Mouse (Mus musculus): ENCODE data around the gene Olah.
"Not testable (repeated sequence)": the region's sequence is repeated elsewhere in the genome, so short reads cannot be mapped to it uniquely, and the experiment has no call there.

Gene Olah

DNA sequence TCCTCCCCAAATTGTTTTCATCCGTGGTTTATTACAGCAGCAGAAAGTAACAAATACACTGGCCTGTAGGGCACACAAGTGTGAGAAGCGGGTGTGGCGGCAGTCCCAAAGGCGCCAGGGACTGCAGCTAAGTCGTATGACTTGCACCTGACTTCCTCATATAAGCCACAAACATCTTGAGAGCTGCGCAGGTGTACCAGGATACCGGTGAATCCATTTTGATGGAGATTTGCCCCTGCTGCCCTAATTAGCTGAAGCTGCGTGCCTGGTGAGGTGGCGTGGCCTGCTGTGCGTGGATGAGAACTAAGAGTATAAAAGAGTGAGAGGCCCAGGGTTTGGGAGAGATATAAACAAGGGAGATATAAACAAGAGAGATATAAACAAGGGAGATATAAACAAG, at the start of gene Olah:
Olah (minus strand) TSS at position 101 of the 400 bp plus-strand sequence.
- in situ Hi-C loops (cut with MboI; ENCODE audit: low sequenced_read_pairs) = not testable (repeated sequence)

GRCm38 (mm10) chr2:3445984-3446383, 49.0 kb upstream of the Olah start:
- in situ Hi-C loops (cut with MboI; ENCODE audit: low sequenced_read_pairs) = no loop called here

DNA sequence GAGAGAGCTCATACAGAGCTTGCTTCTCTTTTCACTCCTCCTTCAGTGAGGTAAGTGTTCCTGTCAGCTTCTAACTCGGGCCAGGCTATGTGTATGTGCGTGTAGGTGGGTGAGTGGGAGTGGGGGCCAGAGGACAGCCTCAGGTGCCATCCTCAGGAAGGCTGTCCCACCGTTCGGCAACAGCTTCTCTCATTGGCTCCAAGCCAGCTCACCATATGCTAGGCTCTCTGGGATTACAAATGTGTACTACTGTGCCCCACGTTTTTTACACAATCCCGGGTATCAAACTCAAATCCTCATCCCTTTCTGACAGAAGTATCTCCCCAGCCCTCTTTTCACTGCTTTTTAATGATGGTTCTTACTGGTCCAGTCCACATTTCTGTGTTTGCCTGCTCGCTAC, 47.2 kb upstream of the Olah start:
- in situ Hi-C loops (cut with MboI; ENCODE audit: low sequenced_read_pairs) = no loop called here

DNA sequence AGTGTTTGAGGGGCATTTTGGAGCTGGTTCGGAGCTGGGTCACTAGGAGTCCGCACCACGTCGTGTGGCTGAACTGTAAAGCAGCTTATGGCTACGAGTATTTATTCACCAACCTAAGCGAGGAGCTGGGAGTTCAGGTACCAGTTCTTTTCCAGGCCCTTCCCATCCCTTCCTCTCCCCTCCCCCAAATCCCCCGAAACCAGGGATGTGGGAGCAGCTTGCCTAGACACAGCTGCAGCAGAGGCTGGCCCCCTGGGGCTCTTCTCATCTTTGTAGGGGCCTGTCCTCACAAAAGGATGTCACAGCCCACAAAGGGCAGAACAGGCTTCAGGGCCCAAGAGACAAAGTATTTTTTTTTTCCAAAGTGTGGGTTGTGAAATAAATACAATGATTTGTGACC, 40.9 kb upstream of the Olah start:
- in situ Hi-C loops (cut with MboI; ENCODE audit: low sequenced_read_pairs) = no loop called here

GRCm38 (mm10) chr2:3435369-3436061, 38.5 kb upstream of the Olah start:
- in situ Hi-C loops (cut with MboI; ENCODE audit: low sequenced_read_pairs) = no loop called here

- in situ Hi-C loops (cut with MboI; ENCODE audit: low sequenced_read_pairs) = no loop called here
Measured at GRCm38 (mm10) chr2:3430956-3431355, 33.9 kb upstream of the Olah start.

DNA sequence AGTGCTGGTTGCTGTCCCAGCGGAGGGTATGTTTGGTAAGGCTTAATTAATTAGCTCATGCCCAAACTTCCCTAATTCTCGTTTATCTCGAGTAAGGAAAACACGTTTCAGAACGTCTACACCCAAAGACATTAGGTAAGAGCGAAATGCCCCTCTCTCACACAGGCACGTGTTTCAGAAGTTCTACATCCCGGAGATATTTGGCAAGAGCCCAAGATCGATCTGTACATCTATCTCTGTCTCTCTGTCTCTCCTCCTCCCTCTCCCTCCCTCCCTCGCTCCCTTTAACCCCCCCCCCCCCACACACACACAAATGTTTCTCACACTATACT, 27.5 kb upstream of the Olah start:
- in situ Hi-C loops (cut with MboI; ENCODE audit: low sequenced_read_pairs) = no loop called here

DNA sequence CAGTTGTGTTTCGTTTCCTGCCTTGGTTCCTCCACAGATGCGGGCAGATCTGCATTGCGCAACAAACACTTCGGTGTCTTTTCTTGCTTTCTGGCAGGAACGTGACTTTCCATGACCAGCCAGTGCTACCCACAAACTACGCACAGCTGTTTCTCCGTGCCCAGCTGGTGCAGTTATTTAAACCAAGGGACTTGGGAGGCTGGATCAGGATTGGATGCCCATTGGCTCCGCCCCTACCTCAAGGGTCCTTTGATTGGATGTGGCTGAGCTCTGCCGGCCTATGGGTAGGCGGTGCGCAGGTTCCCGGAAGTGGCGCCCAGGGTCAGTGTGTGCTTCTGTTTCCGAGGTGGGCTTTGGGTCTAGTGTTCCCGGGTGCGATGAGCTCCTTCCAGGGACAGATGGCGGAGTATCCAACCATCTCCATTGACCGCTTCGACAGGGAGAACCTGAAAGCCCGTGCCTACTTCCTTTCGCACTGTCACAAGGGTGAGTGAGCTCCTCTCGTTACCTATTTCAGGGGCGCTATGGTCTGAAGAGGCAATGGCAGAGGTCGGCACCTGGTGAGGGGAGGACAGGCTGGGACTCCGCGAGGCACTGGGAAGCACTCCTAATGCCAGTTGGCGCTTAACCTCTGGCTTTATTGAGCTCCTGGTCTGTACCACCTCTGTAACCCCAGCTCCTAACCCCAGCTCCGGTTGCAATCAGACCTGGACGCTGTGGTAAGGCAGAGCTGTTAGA, 27.0 kb upstream of the Olah start, which contains the start of gene Dclre1c:
Dclre1c (plus strand) TSS at position 291 of the 738 bp plus-strand sequence.
- in situ Hi-C loops (cut with MboI; ENCODE audit: low sequenced_read_pairs) = no loop called here

GRCm38 (mm10) chr2:3422548-3422947, 25.5 kb upstream of the Olah start, which contains the start of gene Meig1:
Gene Meig1, minus strand, starts transcription at chr2:3422648.
- in situ Hi-C loops (cut with MboI; ENCODE audit: low sequenced_read_pairs) = no loop called here

- in situ Hi-C loops (cut with MboI; ENCODE audit: low sequenced_read_pairs) = no loop called here
Measured at GRCm38 (mm10) chr2:3420157-3420556, 23.1 kb upstream of the Olah start.

DNA sequence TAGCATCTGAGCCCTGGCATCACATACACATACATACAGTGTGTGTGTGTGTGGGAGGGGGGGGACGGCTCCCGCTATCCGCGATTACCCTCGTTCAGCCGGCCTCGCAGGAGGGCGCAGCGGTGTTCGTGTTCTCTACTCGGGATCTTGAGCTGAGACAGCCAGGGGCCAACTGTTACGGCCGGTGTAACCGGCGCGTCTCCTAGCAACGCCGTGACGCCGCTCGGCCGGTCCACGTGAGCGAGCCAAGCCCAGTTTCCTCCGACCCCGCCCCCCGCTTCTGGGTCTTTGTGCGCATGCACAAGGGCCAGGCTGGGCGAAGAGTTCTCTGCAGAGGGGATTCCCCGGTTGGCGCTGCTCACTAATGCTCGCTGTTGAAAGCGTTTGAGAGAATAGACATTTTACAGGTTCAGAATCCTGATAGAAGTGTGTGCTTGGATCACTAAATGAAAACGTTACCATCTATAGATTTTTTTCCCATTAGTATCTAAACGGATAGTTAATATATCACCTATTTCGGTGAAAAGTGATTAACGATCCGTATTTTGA, 21.9 kb upstream of the Olah start:
- in situ Hi-C loops (cut with MboI; ENCODE audit: low sequenced_read_pairs) = no loop called here

- in situ Hi-C loops (cut with MboI; ENCODE audit: low sequenced_read_pairs) = no loop called here
Measured at GRCm38 (mm10) chr2:3415676-3416075, 18.7 kb upstream of the Olah start.

GRCm38 (mm10) chr2:3414241-3414640, 17.2 kb upstream of the Olah start:
- in situ Hi-C loops (cut with MboI; ENCODE audit: low sequenced_read_pairs) = no loop called here

DNA sequence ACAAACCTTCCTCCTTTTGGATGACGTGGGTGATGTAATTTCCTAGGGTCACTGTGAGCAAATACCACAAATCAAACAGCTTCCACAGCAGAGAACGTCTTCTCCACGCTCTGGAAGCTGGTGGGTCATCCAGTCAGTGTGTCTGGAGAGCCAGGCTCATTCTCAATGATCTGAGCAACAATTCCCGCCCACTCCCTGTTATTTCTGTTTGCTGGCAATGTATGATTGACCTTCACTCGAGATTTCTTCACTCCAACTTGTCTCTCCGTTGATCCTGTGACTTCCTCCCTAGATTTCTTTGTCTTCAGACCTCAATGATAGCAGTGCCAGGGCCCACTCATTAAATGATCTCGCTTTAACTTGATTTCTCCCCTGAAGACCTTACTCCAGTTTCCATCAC, 10.7 kb upstream of the Olah start:
- in situ Hi-C loops (cut with MboI; ENCODE audit: low sequenced_read_pairs) = no loop called here

- in situ Hi-C loops (cut with MboI; ENCODE audit: low sequenced_read_pairs) = no loop called here
Measured at GRCm38 (mm10) chr2:3405981-3406380, 9.0 kb upstream of the Olah start.

GRCm38 (mm10) chr2:3391945-3392344, 5.1 kb downstream of the Olah start:
- in situ Hi-C loops (cut with MboI; ENCODE audit: low sequenced_read_pairs) = no loop called here

- in situ Hi-C loops (cut with MboI; ENCODE audit: low sequenced_read_pairs) = no loop called here
Measured at GRCm38 (mm10) chr2:3387105-3387860, 9.7 kb downstream of the Olah start.

- in situ Hi-C loops (cut with MboI; ENCODE audit: low sequenced_read_pairs) = no loop called here
Measured at GRCm38 (mm10) chr2:3365127-3365526, 31.9 kb downstream of the Olah start.

GRCm38 (mm10) chr2:3361067-3361466, 35.9 kb downstream of the Olah start:
- in situ Hi-C loops (cut with MboI; ENCODE audit: low sequenced_read_pairs) = no loop called here

DNA sequence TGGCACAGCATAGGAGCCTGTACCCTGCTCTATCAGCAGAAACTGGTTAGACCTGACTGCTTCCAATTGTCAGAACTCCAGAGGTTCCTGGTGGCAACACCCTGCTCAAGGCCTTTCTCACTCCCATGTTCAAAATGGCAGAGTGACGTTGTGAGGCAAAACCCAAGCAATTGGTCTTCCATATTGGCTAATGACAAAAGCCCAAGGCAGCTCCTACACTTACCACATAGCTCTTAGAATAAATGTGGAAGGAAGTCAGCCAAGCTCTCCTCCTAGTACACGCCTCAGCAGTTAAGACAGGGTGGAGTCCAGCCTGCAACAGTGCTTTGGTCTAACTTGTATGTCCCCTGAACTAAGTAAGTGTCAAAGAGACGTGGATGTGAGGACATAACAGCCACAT, 39.1 kb downstream of the Olah start:
- in situ Hi-C loops (cut with MboI; ENCODE audit: low sequenced_read_pairs) = no loop called here

DNA sequence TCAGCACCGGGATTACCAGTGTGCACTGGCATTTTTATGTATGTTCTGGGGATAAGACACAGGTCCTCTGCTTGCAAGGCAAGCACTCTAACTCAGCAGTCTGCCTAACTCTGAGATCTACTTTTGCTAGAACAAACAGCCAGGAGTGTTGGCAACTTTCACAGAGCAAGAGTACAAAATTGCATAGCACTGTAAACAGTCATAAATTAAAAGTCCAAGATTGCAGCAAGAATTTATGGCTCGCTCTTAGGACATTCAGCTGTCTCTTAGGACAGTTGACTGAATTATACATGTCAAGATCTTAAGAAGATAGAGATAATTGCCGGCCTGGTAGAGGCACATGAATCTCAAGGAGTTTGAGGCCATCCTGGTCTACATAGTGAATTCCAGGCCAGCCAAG, 40.7 kb downstream of the Olah start:
- in situ Hi-C loops (cut with MboI; ENCODE audit: low sequenced_read_pairs) = no loop called here
